Mouse (Mus musculus) heart, embryonic 16.5 days (tissue): Measurements from ENCODE around the gene 1810013L24Rik. TPM values are rescaled to one million over a fixed set of nuclear protein-coding genes. Genes with fewer than 3 reads are reported as not detected.

Source experiments
- polyA plus RNA-seq: library from polyadenylated mRNA; unstranded; fragments of >200 nt; fragmentation: Nextera tagmentation; extraction: Ambion mirVana; gene quantifications from 2 replicates; pipeline ENCODE4 v1.2.1, GENCODE M21; 2015

1810013L24Rik gene
- polyA plus RNA-seq, 1 experiment from 2014 or later: 17.8 TPM

Other genes starting within 250 kb of the 1810013L24Rik start
- 42.2 and 43.9 TPM in 2 replicates for gene Pmm2, start 192.4 kb upstream of the 1810013L24Rik start, polyA plus RNA-seq
- 19.5 and 19.7 TPM in 2 replicates for gene Tmem186, start 192.4 kb upstream of the 1810013L24Rik start, polyA plus RNA-seq
- gene Carhsp1, start 157.9 kb upstream of the 1810013L24Rik start, polyA plus RNA-seq: 75.4 and 79.0 TPM in 2 replicates
- gene Gm5767, start 149.3 kb upstream of the 1810013L24Rik start, polyA plus RNA-seq: not detected in 2 replicates
- gene Usp7, start 37.8 kb upstream of the 1810013L24Rik start, polyA plus RNA-seq: 15.0 and 16.9 TPM in 2 replicates